Mouse (Mus musculus) cerebellum, adult 2 months (tissue): ENCODE measurements around the gene H2-Eb2. TPM values are rescaled to one million over a fixed set of nuclear protein-coding genes. Genes with fewer than 3 reads are reported as not detected.
A peak's percentile ranks its signal among the peaks of the same experiment; 100 is the strongest.

Source experiments
- DNase-seq, 2 experiments: peaks; one replicate each; pipeline ENCODE4 v3.0.0; 2021
- H3K27ac ChIP-seq: fragments of 200-500 bp; 2 replicates; pipeline ENCODE4 v1.5.1; 2012; ENCODE audit warnings: low read length, control low read depth, inconsistent platforms; ENCODE audit not compliant: insufficient read depth
- H3K27me3 ChIP-seq: fragments of 200-500 bp; 2 replicates; pipeline ENCODE4 v1.6.1; 2012; ENCODE audit warnings: inconsistent platforms, mild to moderate bottlenecking, low read length, moderate library complexity; ENCODE audit not compliant: control insufficient read depth, insufficient read depth
- H3K4me1 ChIP-seq: fragments of 200-500 bp; 2 replicates; pipeline ENCODE4 v1.6.1; 2011; ENCODE audit warnings: low read length; ENCODE audit not compliant: control insufficient read depth, insufficient read depth
- H3K4me3 ChIP-seq: fragments of 200-500 bp; replicated peaks from 2 replicates; pipeline ENCODE3; 2011; ENCODE audit warnings: mild to moderate bottlenecking, low read depth, low read length, control low read depth; ENCODE audit not compliant: insufficient read depth
- CTCF ChIP-seq: fragments of 200-500 bp; IDR thresholded peaks from 2 replicates; pipeline ENCODE4 v1.5.1; 2011; ENCODE audit warnings: low read depth, mild to moderate bottlenecking, control low read depth, low read length, moderate library complexity, borderline replicate concordance; ENCODE audit not compliant: insufficient read depth
- POLR2A ChIP-seq: fragments of 200-500 bp; IDR thresholded peaks from 2 replicates; pipeline ENCODE4 v1.6.1; 2011; ENCODE audit warnings: low read length, control low read depth, borderline replicate concordance; ENCODE audit not compliant: insufficient read depth
- WGBS: fragments of 180-500 bp; shearing (Covaris S2); methylation state at CpG from one replicate; pipeline ENCODE4 v1.1.7; 2018; 5-methylcytosine and 5-hydroxymethylcytosine counted together
- polyA plus RNA-seq: library from polyadenylated mRNA; depleted of rRNA; stranded (reverse); fragments of >200 nt; gene quantifications from 2 replicates; pipeline ENCODE4 v1.2.3, GENCODE M21; 2012

The H2-Eb2 gene
- polyA plus RNA-seq, 1 experiment = 0.08 TPM

GRCm38 (mm10) chr17:34373055-34373709 is 47.7 kb downstream of the H2-Eb2 start:
- Histone ChIP-seq H3K4me1 (no peaks in the 10 kb centered on the region), H3K27ac (no peak overlapping the region), H3K4me3 (no peak overlapping the region), H3K27me3 (no peaks in the 10 kb centered on the region)
- no peak for TF ChIP-seq CTCF
- no peak for TF ChIP-seq POLR2A
- WGBS = 83% methylated on average over 6 of the region's 6 CpGs
- no peak for DNase-seq

GRCm38 (mm10) chr17:34376847-34377246 is 51.4 kb downstream of the H2-Eb2 start, which contains the start of gene Btnl1:
TSS of gene Btnl1 (plus strand) at chr17:34377132.
- TF ChIP-seq CTCF (no peak), POLR2A (no peak)
- Histone ChIP-seq H3K4me3 (no peak within 1 kb of the TSS), H3K27me3 (no peaks in the 10 kb centered on the region), H3K4me1 (no peaks in the 10 kb centered on the region), H3K27ac (no peak within 1 kb of the TSS)
- 76% methylated on average over 2 of the region's 2 CpGs for WGBS
- no peak for DNase-seq

- 48% methylated on average over 6 of the region's 6 CpGs for WGBS
- DNase-seq = no peak
- Histone ChIP-seq H3K27me3 (no peaks in the 10 kb centered on the region), H3K4me1 (no peaks in the 10 kb centered on the region), H3K27ac (no peak overlapping the region), H3K4me3 (no peak overlapping the region)
- no peak for TF ChIP-seq POLR2A
- no peak for TF ChIP-seq CTCF
Measured at GRCm38 (mm10) chr17:34377450-34378209, 52.2 kb downstream of the H2-Eb2 start.

GRCm38 (mm10) chr17:34378716-34379115 is 53.3 kb downstream of the H2-Eb2 start:
- Histone ChIP-seq H3K27ac (no peak overlapping the region), H3K4me1 (no peaks in the 10 kb centered on the region), H3K4me3 (no peak overlapping the region), H3K27me3 (no peaks in the 10 kb centered on the region)
- 55% methylated on average over 2 of the region's 2 CpGs for WGBS
- DNase-seq = no peak
- TF ChIP-seq CTCF = no peak

- no peaks in the 10 kb centered on the region; the same call in 1 of the 2 replicates for H3K4me1 ChIP-seq
- TF ChIP-seq CTCF = no peak
- TF ChIP-seq POLR2A = no peak
- 14% methylated on average over 7 of the region's 7 CpGs for WGBS
- H3K4me3 ChIP-seq = no peak overlapping the region
- no peak overlapping the region for H3K27ac ChIP-seq
- DNase-seq = no peak
- H3K27me3 ChIP-seq = no peaks in the 10 kb centered on the region
Measured at GRCm38 (mm10) chr17:34379451-34379850, 54.0 kb downstream of the H2-Eb2 start.

- WGBS = 78% methylated on average over 11 of the region's 11 CpGs
- H3K4me3 ChIP-seq = no peak overlapping the region
- DNase-seq = no peak
Measured at GRCm38 (mm10) chr17:34381876-34382275, 56.4 kb downstream of the H2-Eb2 start.

GRCm38 (mm10) chr17:34383212-34383611 is 57.7 kb downstream of the H2-Eb2 start:
- Histone ChIP-seq H3K4me3 (no peak overlapping the region), H3K27ac (no peak overlapping the region), H3K27me3 (no peaks in the 10 kb centered on the region), H3K4me1 (no peaks in the 10 kb centered on the region; the same call in 1 of the 2 replicates)
- WGBS = 74% methylated on average over 7 of the region's 7 CpGs
- TF ChIP-seq CTCF (peak; percentile 11; the same call in 1 of the 2 replicates), POLR2A (no peak)
- DNase-seq = no peak

More at GRCm38 (mm10) chr17:34381876-34382275, 56.4 kb downstream of the H2-Eb2 start:
- Histone ChIP-seq H3K4me1 (no peaks in the 10 kb centered on the region; the same call in 1 of the 2 replicates), H3K27ac (no peak overlapping the region), H3K27me3 (no peaks in the 10 kb centered on the region)
- TF ChIP-seq POLR2A (no peak), CTCF (no peak)

- Histone ChIP-seq H3K4me3 (no peak overlapping the region), H3K4me1 (no peaks in the 10 kb centered on the region; the same call in 1 of the 2 replicates), H3K27me3 (no peaks in the 10 kb centered on the region), H3K27ac (no peak overlapping the region)
- TF ChIP-seq POLR2A (no peak), CTCF (no peak)
- WGBS = 38% methylated on average over 3 of the region's 3 CpGs
- no peak for DNase-seq
Measured at GRCm38 (mm10) chr17:34384699-34385098, 59.2 kb downstream of the H2-Eb2 start.
